Mouse (Mus musculus) small intestine, adult 2 months (tissue): Measurements from ENCODE around the gene Gm17332. TPM values are rescaled to one million over a fixed set of nuclear protein-coding genes. Genes with fewer than 3 reads are reported as not detected.
A peak's percentile ranks its signal among the peaks of the same experiment; 100 is the strongest.
"Not testable (repeated sequence)": the region's sequence is repeated elsewhere in the genome, so short reads cannot be mapped to it uniquely, and the experiment has no call there.

ENCODE experiments used
- H3K27ac ChIP-seq: fragments of 200-500 bp; 2 replicates; pipeline ENCODE4 v1.5.1; 2012; ENCODE audit warnings: low read depth, low read length, control low read depth, inconsistent platforms; ENCODE audit not compliant: insufficient read depth
- H3K27me3 ChIP-seq: fragments of 200-500 bp; 2 replicates; pipeline ENCODE4 v1.6.1; 2012; ENCODE audit warnings: mild to moderate bottlenecking, moderate library complexity, low read length, inconsistent platforms; ENCODE audit not compliant: control insufficient read depth, insufficient read depth
- H3K36me3 ChIP-seq: fragments of 200-500 bp; 2 replicates; pipeline ENCODE4 v1.6.1; 2012; ENCODE audit warnings: mild to moderate bottlenecking, low read length, control low read depth, inconsistent platforms; ENCODE audit not compliant: control insufficient read depth, insufficient read depth
- H3K4me1 ChIP-seq: fragments of 200-500 bp; 2 replicates; pipeline ENCODE4 v1.6.1; 2012; ENCODE audit warnings: low read length, inconsistent platforms, mixed read lengths; ENCODE audit not compliant: control insufficient read depth, insufficient read depth, insufficient read length
- H3K4me3 ChIP-seq: fragments of 200-500 bp; 2 replicates; pipeline ENCODE4 v1.5.1; 2012; ENCODE audit warnings: low read depth, mild to moderate bottlenecking, control low read depth, inconsistent platforms, low read length, moderate library complexity
- CTCF ChIP-seq: fragments of 200-500 bp; IDR thresholded peaks from 2 replicates; pipeline ENCODE4 v1.5.1; 2012; ENCODE audit warnings: low read depth, mild to moderate bottlenecking, control low read depth, inconsistent platforms, low read length, moderate library complexity, mixed read lengths; ENCODE audit not compliant: insufficient replicate concordance, insufficient read length; ENCODE audit errors: extremely low read depth
- POLR2A ChIP-seq: fragments of 200-500 bp; IDR thresholded peaks from 2 replicates; pipeline ENCODE4 v1.6.1; 2012; ENCODE audit warnings: low read depth, mild to moderate bottlenecking, control low read depth, inconsistent platforms, low read length, moderate library complexity
- WGBS: fragments of 180-500 bp; shearing (Covaris S2); methylation state at CpG from one replicate; pipeline ENCODE4 v1.1.7; 2018; 5-methylcytosine and 5-hydroxymethylcytosine counted together
- polyA plus RNA-seq: library from polyadenylated mRNA; depleted of rRNA; stranded (reverse); fragments of >200 nt; gene quantifications from 2 replicates; pipeline ENCODE4 v1.2.3, GENCODE M21; 2012; rRNA removed

The Gm17332 gene
- polyA plus RNA-seq, 1 experiment = not detected

GRCm38 (mm10) chr11:31169161-31170051, 12.9 kb downstream of the Gm17332 start:
- H3K4me1 ChIP-seq = no peaks in the 10 kb centered on the region
- H3K36me3 ChIP-seq = no peaks in the 10 kb centered on the region
- H3K4me3 ChIP-seq = peak overlapping the region; percentile 55
- no peak for TF ChIP-seq CTCF
- TF ChIP-seq POLR2A = no peak
- 2% methylated on average over 21 of the region's 21 CpGs for WGBS
- no peak overlapping the region for H3K27ac ChIP-seq
- H3K27me3 ChIP-seq = no peaks in the 10 kb centered on the region

DNA sequence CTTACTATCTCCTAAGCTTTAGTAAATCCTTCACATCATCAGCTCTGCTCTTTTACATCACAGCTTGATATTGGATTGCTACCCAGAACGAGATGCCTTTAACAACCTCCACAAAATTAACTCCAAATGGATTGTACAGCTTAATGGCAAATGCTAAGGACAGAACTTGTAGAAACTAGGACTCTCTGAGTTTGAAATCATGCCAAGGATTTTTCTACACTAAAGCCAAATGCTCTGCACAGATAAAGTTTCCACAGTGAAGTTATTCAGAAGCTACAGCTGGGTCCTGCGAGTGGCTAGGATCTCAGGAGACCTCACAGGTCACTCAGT, 13.5 kb downstream of the Gm17332 start:
- Histone ChIP-seq H3K4me3 (peak overlapping the region; percentile 46), H3K27me3 (no peaks in the 10 kb centered on the region), H3K4me1 (no peaks in the 10 kb centered on the region), H3K27ac (no peak overlapping the region), H3K36me3 (no peaks in the 10 kb centered on the region)
- 18% methylated on average over 2 of the region's 2 CpGs for WGBS
- TF ChIP-seq CTCF = no peak
- no peak for TF ChIP-seq POLR2A

GRCm38 (mm10) chr11:31157021-31157420, 25.2 kb downstream of the Gm17332 start:
- no peaks in the 10 kb centered on the region for H3K36me3 ChIP-seq

GRCm38 (mm10) chr11:31138394-31138793, 43.9 kb downstream of the Gm17332 start:
- not testable (repeated sequence) for H3K36me3 ChIP-seq, H3K27me3 ChIP-seq, H3K4me1 ChIP-seq, H3K27ac ChIP-seq, H3K4me3 ChIP-seq
- 63% methylated on average over 1 of the region's 1 CpGs for WGBS

More at GRCm38 (mm10) chr11:31157021-31157420, 25.2 kb downstream of the Gm17332 start:
- H3K27ac ChIP-seq = no peak overlapping the region
- 92% methylated on average over 3 of the region's 3 CpGs for WGBS
- no peak overlapping the region for H3K4me3 ChIP-seq
- H3K4me1 ChIP-seq = no peaks in the 10 kb centered on the region
- TF ChIP-seq CTCF = no peak
- TF ChIP-seq POLR2A = no peak
- H3K27me3 ChIP-seq = no peaks in the 10 kb centered on the region

GRCm38 (mm10) chr11:31134824-31135223, 47.4 kb downstream of the Gm17332 start:
- not testable (repeated sequence) for H3K27ac ChIP-seq, H3K4me3 ChIP-seq, H3K36me3 ChIP-seq, H3K27me3 ChIP-seq, H3K4me1 ChIP-seq
- WGBS = 75% methylated on average over 1 of the region's 1 CpGs

GRCm38 (mm10) chr11:31133726-31134125, 48.5 kb downstream of the Gm17332 start:
- H3K4me1 ChIP-seq, H3K4me3 ChIP-seq, H3K27ac ChIP-seq, H3K36me3 ChIP-seq, H3K27me3 ChIP-seq: not testable (repeated sequence)
- WGBS = 60% methylated on average over 4 of the region's 4 CpGs

Other genes with a start within 250 kb of the Gm17332 start
- gene Erlec1, start 228.1 kb downstream of the Gm17332 start, polyA plus RNA-seq = 2.6 and 7.2 TPM in 2 replicates
- gene Chac2, start 196.1 kb downstream of the Gm17332 start, polyA plus RNA-seq = 1.7 and 1.8 TPM in 2 replicates
- 1.4 and 1.9 TPM in 2 replicates for gene Stc2, start 187.6 kb upstream of the Gm17332 start, polyA plus RNA-seq